Mouse (Mus musculus) megakaryocyte, embryonic 14.5 days (primary cell): ENCODE results near the gene Apom.

Experiments used
- FLI1 ChIP-seq: IDR thresholded peaks from 2 replicates; pipeline ENCODE4 v1.6.1; 2012; ENCODE audit warnings: low read length, inconsistent platforms, mixed read lengths
- GATA1 ChIP-seq: IDR thresholded peaks from 3 replicates; pipeline ENCODE4 v1.6.1; 2012; ENCODE audit warnings: mixed read lengths, low read length, inconsistent platforms, borderline replicate concordance

- no peak for TF ChIP-seq GATA1
- TF ChIP-seq FLI1 = no peak
Measured at GRCm38 (mm10) chr17:35153931-35154330, 22.1 kb upstream of the Apom start.
